ENCODE assay signal across 8 mouse cellular contexts in the genomic region with DNA sequence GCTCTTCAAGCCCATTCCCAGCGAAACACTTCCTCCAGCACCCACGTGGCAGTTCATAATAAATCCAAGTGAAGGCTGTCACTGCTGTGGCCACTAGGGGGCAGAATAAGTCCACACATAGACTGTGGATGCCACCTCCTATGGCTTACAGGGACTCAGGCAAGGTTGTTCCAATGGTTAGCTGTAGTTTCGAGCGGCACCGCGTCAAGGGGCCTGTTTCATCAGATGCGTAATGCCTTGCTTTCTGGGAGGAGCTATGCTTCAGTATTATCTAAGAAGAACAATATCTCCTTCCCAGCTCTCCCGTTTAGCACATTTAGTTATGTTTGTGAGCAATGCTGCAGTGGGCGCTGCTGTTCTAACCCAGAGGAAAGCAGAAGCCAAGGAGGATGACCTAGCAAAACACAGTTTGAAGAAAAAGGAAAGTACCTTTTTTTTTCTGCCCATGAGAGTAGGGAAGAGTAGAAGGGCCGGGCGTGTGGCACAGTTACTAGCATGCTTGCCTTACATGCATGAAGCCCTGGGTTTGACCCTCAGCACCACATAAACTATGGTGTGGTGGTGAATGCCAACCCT. TPM values are rescaled to one million over a fixed set of nuclear protein-coding genes. Genes with fewer than 3 reads are reported as not detected.
DNase-seq lines count a peak whose midpoint lies in the region; ATAC-seq and TF ChIP-seq lines count a peak whose summit lies in the region.

No protein-coding gene starts in this region.

- H3K9me3 ChIP-seq in megakaryocyte, embryonic 14.5 days, result no peaks in the 10 kb centered on the region

- peak; percentile 97 for ATAC-seq in activated CD4-positive, CD25-positive, alpha-beta regulatory T cell, adult 4 months

- H3K4me3 ChIP-seq in cortical plate, adult 2 months (ENCODE audit: insufficient read depth, low read length), result no peak overlapping the region; the same call in 1 of the 2 replicates
- H3K4me3 ChIP-seq in megakaryocyte, embryonic 14.5 days (replicated peaks), result peak overlapping the region; percentile 91

- TF ChIP-seq CTCF in cortical plate, adult 2 months (IDR thresholded peaks at IDR 0.05; ENCODE audit: extremely low read depth, insufficient read depth, low read length), result peak; percentile 98

- TF ChIP-seq POLR2A in cortical plate, adult 2 months (IDR thresholded peaks at IDR 0.05; ENCODE audit: extremely low read depth, insufficient read depth, low read length), result peak; percentile 53; the same call in 1 of the 2 replicates

- H3K27me3 ChIP-seq in megakaryocyte, embryonic 14.5 days (replicated peaks), result no peaks in the 10 kb centered on the region

- H3K36me3 ChIP-seq in megakaryocyte, embryonic 14.5 days (replicated peaks; ENCODE audit: low read length), result no peaks in the 10 kb centered on the region

- peak; percentile 91 for DNase-seq in gastrocnemius, adult 8-10 months (ENCODE audit: low spot score in 2 of 2)
- DNase-seq in hindlimb bud, embryonic 11.5 days (ENCODE audit: extremely low spot score, low read depth, low spot score), result peak; percentile 94
- peak; percentile 83 to 92 for DNase-seq in left cerebral cortex, adult 8-10 months (ENCODE audit: low spot score in 2 of 2)
- DNase-seq in right cerebral cortex, postnatal 10 days (ENCODE audit: low spot score in 2 of 2), result peak; percentile 94 to 95
- peak; percentile 82 for DNase-seq in urinary bladder, postnatal 25 days (ENCODE audit: low spot score)

- peaks cover 3% of the 10 kb centered on the region; the same call in 1 of the 2 replicates for H3K4me1 ChIP-seq in cortical plate, adult 2 months (ENCODE audit: control insufficient read depth, insufficient read depth, low read length)
- peaks cover 61% of the 10 kb centered on the region for H3K4me1 ChIP-seq in megakaryocyte, embryonic 14.5 days

- peak overlapping the region; percentile 18; the same call in 1 of the 2 replicates for H3K27ac ChIP-seq in cortical plate, adult 2 months (ENCODE audit: insufficient read depth, low read length)

RNA-seq across cellular contexts. Expression of a gene that starts 36.4 kb away (rescaled TPM):
- polyA plus RNA-seq in activated CD4-positive, CD25-positive, alpha-beta regulatory T cell, adult 4 months (2017; shearing (Covaris generic)), result 10 to 100 TPM; 26.3 to 47.2 TPM
- 1.2 and 1.9 TPM in 2 replicates for polyA plus RNA-seq in cortical plate, adult 2 months (2012; rRNA removed)
- 1 to 10 TPM in 3 of 4 experiments, under 1 TPM in 1; 0.56 to 1.2 (median 1.1) TPM for total RNA-seq in gastrocnemius, adult 8-10 months (2022)
- total RNA-seq in left cerebral cortex, adult 8-10 months (2022), result 1 to 10 TPM; 2.1 to 3.7 (median 2.9) TPM
- polyA plus RNA-seq in megakaryocyte, embryonic 14.5 days (2012; ENCODE audit: insufficient read depth, low replicate concordance), result 159 and 256 TPM in 2 replicates

RNA-seq across cellular contexts. Expression of a gene that starts 37.1 kb away (rescaled TPM):
- under 1 TPM in 1 of 2 experiments, not detected in 1; 0.26 TPM for polyA plus RNA-seq in activated CD4-positive, CD25-positive, alpha-beta regulatory T cell, adult 4 months (2017; shearing (Covaris generic))
- 4.9 and 6.6 TPM in 2 replicates for polyA plus RNA-seq in cortical plate, adult 2 months (2012; rRNA removed)
- 1 to 10 TPM in 3 of 4 experiments, under 1 TPM in 1; 0.97 to 1.5 (median 1.3) TPM for total RNA-seq in gastrocnemius, adult 8-10 months (2022)
- total RNA-seq in left cerebral cortex, adult 8-10 months (2022), result 1 to 10 TPM; 2.0 to 4.3 (median 3.0) TPM
- polyA plus RNA-seq in megakaryocyte, embryonic 14.5 days (2012; ENCODE audit: insufficient read depth, low replicate concordance), result 0.40 and 4.2 TPM in 2 replicates

RNA-seq across cellular contexts. Expression of a gene that starts 50.1 kb away (rescaled TPM):
- 1 to 10 TPM in 1 of 2 experiments, under 1 TPM in 1; 0.74 to 1.4 TPM for polyA plus RNA-seq in activated CD4-positive, CD25-positive, alpha-beta regulatory T cell, adult 4 months (2017; shearing (Covaris generic))
- polyA plus RNA-seq in cortical plate, adult 2 months (2012; rRNA removed), result 0.06 and 0.17 TPM in 2 replicates
- not detected for total RNA-seq in gastrocnemius, adult 8-10 months (2022)
- total RNA-seq in left cerebral cortex, adult 8-10 months (2022), result under 1 TPM in 3 of 4 experiments, not detected in 1; 0.33 to 0.57 (median 0.48) TPM
- polyA plus RNA-seq in megakaryocyte, embryonic 14.5 days (2012; ENCODE audit: insufficient read depth, low replicate concordance), result 3.6 and 5.2 TPM in 2 replicates

RNA-seq across cellular contexts. Expression of a gene that starts 57.3 kb away (rescaled TPM):
- polyA plus RNA-seq in activated CD4-positive, CD25-positive, alpha-beta regulatory T cell, adult 4 months (2017; shearing (Covaris generic)), result 1 to 10 TPM; 2.7 to 3.8 TPM
- 33.5 and 33.7 TPM in 2 replicates for polyA plus RNA-seq in cortical plate, adult 2 months (2012; rRNA removed)
- total RNA-seq in gastrocnemius, adult 8-10 months (2022), result under 1 TPM in 1 of 4 experiments, not detected in 3; 0.61 TPM
- 10 to 100 TPM; 35.0 to 36.1 (median 35.2) TPM for total RNA-seq in left cerebral cortex, adult 8-10 months (2022)
- polyA plus RNA-seq in megakaryocyte, embryonic 14.5 days (2012; ENCODE audit: insufficient read depth, low replicate concordance), result not detected in 2 replicates

RNA-seq across cellular contexts. Expression of a gene that starts 57.5 kb away (rescaled TPM):
- 100 to 1,000 TPM; 432 to 455 TPM for polyA plus RNA-seq in activated CD4-positive, CD25-positive, alpha-beta regulatory T cell, adult 4 months (2017; shearing (Covaris generic))
- 224 and 239 TPM in 2 replicates for polyA plus RNA-seq in cortical plate, adult 2 months (2012; rRNA removed)
- 100 to 1,000 TPM in 2 of 4 experiments, 10 to 100 TPM in 2; 91.1 to 109 (median 102) TPM for total RNA-seq in gastrocnemius, adult 8-10 months (2022)
- 100 to 1,000 TPM in 3 of 4 experiments, 10 to 100 TPM in 1; 98.7 to 123 (median 111) TPM for total RNA-seq in left cerebral cortex, adult 8-10 months (2022)
- 1,695 and 4,915 TPM in 2 replicates for polyA plus RNA-seq in megakaryocyte, embryonic 14.5 days (2012; ENCODE audit: insufficient read depth, low replicate concordance)
